Mouse (Mus musculus) embryonic facial prominence, embryonic 12.5 days (tissue): ENCODE data around the gene Xcr1. TPM values are rescaled to one million over a fixed set of nuclear protein-coding genes. Genes with fewer than 3 reads are reported as not detected.
A peak's percentile ranks its signal among the peaks of the same experiment; 100 is the strongest.

Source experiments
- ATAC-seq: fragments of 200-750 bp; cut with Nextera tagmentation; 2 replicates; pipeline ENCODE4 v1.8.0; 2017; ENCODE audit not compliant: insufficient number of reproducible peaks, insufficient read depth, low FRiP score, low TSS enrichment
- H3K27ac ChIP-seq: fragments of 300-500 bp; sonication (generic); 2 replicates; pipeline ENCODE4 v1.5.1; 2016; ENCODE audit warnings: mild to moderate bottlenecking
- H3K27me3 ChIP-seq: fragments of 300-500 bp; sonication (generic); 2 replicates; pipeline ENCODE4 v1.6.1; 2016; ENCODE audit warnings: mild to moderate bottlenecking, moderate library complexity
- H3K36me3 ChIP-seq: fragments of 300-500 bp; sonication (generic); 2 replicates; pipeline ENCODE4 v1.6.1; 2016; ENCODE audit warnings: mild to moderate bottlenecking
- H3K4me1 ChIP-seq: fragments of 300-500 bp; sonication (generic); 2 replicates; pipeline ENCODE4 v1.6.1; 2016
- H3K4me2 ChIP-seq: fragments of 300-500 bp; sonication (generic); replicated peaks from 2 replicates; pipeline ENCODE4 v1.6.1; 2016; ENCODE audit warnings: mild to moderate bottlenecking, moderate library complexity
- H3K4me3 ChIP-seq: fragments of 300-500 bp; sonication (generic); 2 replicates; pipeline ENCODE4 v1.5.1; 2016; ENCODE audit warnings: mild to moderate bottlenecking
- H3K9ac ChIP-seq: fragments of 300-500 bp; sonication (generic); 2 replicates; pipeline ENCODE4 v1.6.1; 2016; ENCODE audit warnings: mild to moderate bottlenecking, moderate library complexity
- H3K9me3 ChIP-seq: fragments of 300-500 bp; sonication (generic); 2 replicates; pipeline ENCODE4 v1.6.1; 2016; ENCODE audit warnings: mild to moderate bottlenecking, moderate library complexity
- WGBS: fragments of 180-500 bp; shearing (Covaris S2); methylation state at CpG from one replicate; pipeline ENCODE4 v1.1.7; 2016; 5-methylcytosine and 5-hydroxymethylcytosine counted together
- polyA plus RNA-seq: library from polyadenylated mRNA; unstranded; fragments of >200 nt; fragmentation: Nextera tagmentation; extraction: Ambion mirVana; gene quantifications from 2 replicates; pipeline ENCODE4 v1.2.1, GENCODE M21; 2016

The Xcr1 gene
- polyA plus RNA-seq = not detected in 2 replicates

DNA sequence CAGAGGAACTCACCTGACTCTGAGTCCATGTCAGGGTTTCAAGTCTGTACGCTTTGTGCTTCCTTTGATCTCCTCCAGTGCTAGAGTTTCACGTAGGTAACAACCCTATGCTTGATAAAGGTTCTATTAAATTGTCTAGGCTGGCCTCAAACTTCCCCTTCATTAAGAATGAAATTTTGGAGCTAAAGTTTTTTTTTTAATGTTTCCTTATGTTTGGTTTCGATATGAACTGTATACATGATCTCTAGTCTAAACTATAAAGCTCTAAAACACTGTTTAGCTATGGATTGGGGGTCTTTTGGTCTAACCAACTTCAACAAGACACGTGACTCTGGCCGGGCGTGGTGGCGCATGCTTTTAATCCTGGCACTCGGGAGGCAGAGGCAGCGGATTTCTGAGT, at the start of gene Xcr1:
Gene Xcr1 (minus strand): TSS at position 101 of the 400 bp plus-strand sequence.
- Histone ChIP-seq H3K9me3 (no peaks in the 10 kb centered on the region), H3K4me3 (no peak within 1 kb of the TSS), H3K4me1 (no peaks in the 10 kb centered on the region), H3K4me2 (no peak within 1 kb of the TSS), H3K36me3 (no peaks in the 10 kb centered on the region), H3K27ac (no peak within 1 kb of the TSS), H3K27me3 (no peaks in the 10 kb centered on the region), H3K9ac (no peak within 1 kb of the TSS)
- 84% methylated on average over 9 of the region's 9 CpGs for WGBS
- ATAC-seq = no peak

DNA sequence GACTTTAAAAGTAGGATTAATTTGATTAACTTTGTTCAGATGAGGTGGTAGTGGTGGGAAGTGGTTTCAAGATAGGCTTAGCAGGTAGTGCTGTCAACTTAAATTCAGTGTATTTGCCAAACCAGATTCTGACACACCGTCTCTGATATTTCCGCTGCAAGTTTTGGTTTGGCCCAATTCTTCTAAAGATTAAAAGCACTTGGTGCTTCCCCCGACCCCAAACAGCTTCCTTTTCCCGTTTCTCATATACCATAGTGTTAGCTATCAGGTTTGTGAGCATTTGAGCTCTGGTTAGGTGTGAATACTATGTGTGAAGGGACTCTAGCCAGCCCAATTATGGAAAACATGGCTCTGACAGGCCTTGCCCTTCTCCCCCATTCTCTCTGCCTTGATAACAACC, 10.2 kb upstream of the Xcr1 start:
- no peak overlapping the region for H3K4me2 ChIP-seq
- H3K27me3 ChIP-seq = no peaks in the 10 kb centered on the region
- H3K36me3 ChIP-seq = no peaks in the 10 kb centered on the region
- no peak for ATAC-seq
- H3K27ac ChIP-seq = no peak overlapping the region
- H3K9ac ChIP-seq = no peak overlapping the region
- 75% methylated on average over 4 of the region's 4 CpGs for WGBS
- no peaks in the 10 kb centered on the region for H3K9me3 ChIP-seq
- H3K4me1 ChIP-seq = no peaks in the 10 kb centered on the region
- H3K4me3 ChIP-seq = no peak overlapping the region

DNA sequence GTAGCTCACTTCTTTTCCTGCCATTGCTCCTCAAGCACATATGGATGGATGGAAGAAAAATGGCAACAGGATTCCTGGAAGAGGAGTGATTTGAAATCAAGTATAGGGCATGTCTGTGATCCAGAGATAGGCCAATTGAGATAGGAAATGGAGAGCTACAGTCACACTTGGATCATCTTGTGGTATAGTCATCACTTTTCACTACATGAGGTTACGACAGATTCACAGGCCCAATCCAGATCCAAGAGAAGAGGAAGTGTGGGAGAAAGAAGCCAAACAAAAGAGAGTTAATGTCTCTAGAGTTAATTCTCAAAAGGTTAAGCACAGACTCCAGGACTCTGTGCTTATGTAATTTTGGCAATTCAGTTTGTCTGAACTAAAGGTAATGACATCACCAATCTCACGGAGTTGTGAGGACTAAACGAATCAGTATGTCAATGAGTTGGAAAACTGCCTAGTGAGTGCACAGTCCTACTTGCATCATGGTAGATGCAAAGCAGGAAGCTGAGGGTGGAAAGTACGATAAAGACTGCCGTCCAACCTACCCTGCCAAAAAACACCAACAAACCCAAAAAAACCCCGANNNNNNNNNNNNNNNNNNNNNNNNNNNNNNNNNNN, 7.4 kb upstream of the Xcr1 start:
- no peaks in the 10 kb centered on the region for H3K9me3 ChIP-seq
- H3K4me2 ChIP-seq = no peak overlapping the region
- no peak overlapping the region for H3K4me3 ChIP-seq
- 64% methylated on average over 5 of the region's 6 CpGs for WGBS
- no peaks in the 10 kb centered on the region for H3K4me1 ChIP-seq
- H3K9ac ChIP-seq = no peak overlapping the region
- no peaks in the 10 kb centered on the region for H3K27me3 ChIP-seq
- ATAC-seq = no peak
- H3K36me3 ChIP-seq = no peaks in the 10 kb centered on the region
- H3K27ac ChIP-seq = no peak overlapping the region

DNA sequence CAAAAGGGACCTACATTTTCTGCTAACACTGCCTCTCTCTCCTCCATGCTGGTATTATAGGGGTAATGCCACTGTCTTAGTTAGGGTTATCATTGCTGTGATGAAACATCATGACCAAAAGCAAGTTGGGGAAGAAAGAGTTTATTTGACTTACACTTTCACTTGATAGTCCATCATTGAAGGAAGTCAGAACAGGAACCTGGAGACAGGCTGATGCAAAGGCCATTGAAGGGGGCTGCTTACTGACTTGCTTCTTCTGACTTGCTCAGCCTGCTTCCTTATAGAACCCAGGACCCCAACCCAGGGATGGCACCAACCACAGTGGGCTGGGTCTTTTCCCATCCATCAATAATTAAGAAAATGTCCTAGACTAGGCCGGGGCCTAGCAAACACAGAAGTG, 1.8 kb upstream of the Xcr1 start:
- Histone ChIP-seq H3K4me1 (no peaks in the 10 kb centered on the region), H3K9me3 (no peaks in the 10 kb centered on the region), H3K4me3 (no peak overlapping the region), H3K27ac (no peak overlapping the region), H3K36me3 (no peaks in the 10 kb centered on the region), H3K4me2 (no peak overlapping the region), H3K27me3 (no peaks in the 10 kb centered on the region), H3K9ac (no peak overlapping the region)
- whole genome bisulfite sequencing = 82% methylated on average over 1 of the region's 1 CpGs
- ATAC-seq = no peak

DNA sequence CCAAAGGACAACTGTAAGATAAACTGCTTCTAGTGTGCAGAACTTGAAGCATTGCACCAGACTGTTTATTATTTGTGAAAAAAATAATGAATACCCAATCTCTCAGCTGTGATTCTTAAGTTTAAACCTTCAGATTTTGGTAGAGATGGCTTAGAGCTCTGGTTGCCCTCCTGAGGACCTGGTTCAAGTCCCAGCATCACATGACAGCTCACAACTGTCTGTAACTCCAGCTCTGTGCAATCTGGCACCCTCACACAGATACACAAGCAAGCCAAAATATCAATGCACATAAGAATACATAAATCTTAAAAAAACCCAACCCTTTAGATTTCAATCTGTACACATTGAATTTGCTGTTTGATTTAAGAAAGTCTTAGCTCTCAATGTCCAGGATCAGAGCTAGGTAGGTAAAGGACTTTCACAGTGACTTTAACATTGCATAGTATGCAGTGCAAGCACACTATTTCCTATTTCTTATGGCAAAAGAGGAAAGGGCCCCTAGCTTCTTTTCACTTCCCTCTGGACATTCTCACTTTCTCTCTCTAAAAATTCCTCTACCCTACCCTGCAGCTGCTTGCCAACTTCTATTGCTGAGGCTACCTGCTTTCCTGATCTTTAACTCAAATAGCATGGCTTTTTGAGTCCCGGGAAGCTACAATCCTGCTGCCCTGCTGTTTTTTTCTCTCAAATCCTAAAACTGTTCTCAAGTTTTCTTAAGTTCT, 1.2 kb upstream of the Xcr1 start:
- Histone ChIP-seq H3K36me3 (no peaks in the 10 kb centered on the region), H3K4me1 (no peaks in the 10 kb centered on the region), H3K27ac (no peak overlapping the region), H3K27me3 (no peaks in the 10 kb centered on the region), H3K4me3 (no peak overlapping the region), H3K9ac (no peak overlapping the region), H3K4me2 (no peak overlapping the region), H3K9me3 (no peaks in the 10 kb centered on the region)
- ATAC-seq = no peak
- WGBS = 89% methylated on average over 1 of the region's 1 CpGs

DNA sequence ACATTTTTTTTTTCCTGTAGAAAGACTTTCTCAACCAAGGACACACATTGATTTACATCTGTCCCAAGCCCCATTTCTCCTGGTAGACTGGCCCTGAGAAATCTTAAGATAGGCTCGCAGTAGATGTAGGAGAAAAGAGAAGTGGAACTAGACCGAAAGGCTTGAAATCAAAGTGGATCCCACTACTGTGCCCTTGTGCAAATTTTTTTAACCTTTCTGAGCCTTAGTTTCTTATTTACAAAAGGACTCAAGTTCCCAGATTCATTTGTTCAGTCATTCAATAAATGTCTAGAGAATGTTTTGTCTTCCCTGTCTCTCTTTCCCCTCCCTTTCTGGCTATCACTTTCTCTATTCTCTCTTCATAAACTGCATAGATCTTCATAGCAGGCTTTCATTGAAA, 5.0 kb downstream of the Xcr1 start:
- no peaks in the 10 kb centered on the region for H3K27me3 ChIP-seq
- H3K4me1 ChIP-seq = no peaks in the 10 kb centered on the region
- H3K4me2 ChIP-seq = no peak overlapping the region
- WGBS = 83% methylated on average over 2 of the region's 2 CpGs
- no peaks in the 10 kb centered on the region for H3K9me3 ChIP-seq
- H3K9ac ChIP-seq = no peak overlapping the region
- no peak for ATAC-seq
- H3K36me3 ChIP-seq = no peaks in the 10 kb centered on the region
- H3K27ac ChIP-seq = no peak overlapping the region
- no peak overlapping the region for H3K4me3 ChIP-seq

DNA sequence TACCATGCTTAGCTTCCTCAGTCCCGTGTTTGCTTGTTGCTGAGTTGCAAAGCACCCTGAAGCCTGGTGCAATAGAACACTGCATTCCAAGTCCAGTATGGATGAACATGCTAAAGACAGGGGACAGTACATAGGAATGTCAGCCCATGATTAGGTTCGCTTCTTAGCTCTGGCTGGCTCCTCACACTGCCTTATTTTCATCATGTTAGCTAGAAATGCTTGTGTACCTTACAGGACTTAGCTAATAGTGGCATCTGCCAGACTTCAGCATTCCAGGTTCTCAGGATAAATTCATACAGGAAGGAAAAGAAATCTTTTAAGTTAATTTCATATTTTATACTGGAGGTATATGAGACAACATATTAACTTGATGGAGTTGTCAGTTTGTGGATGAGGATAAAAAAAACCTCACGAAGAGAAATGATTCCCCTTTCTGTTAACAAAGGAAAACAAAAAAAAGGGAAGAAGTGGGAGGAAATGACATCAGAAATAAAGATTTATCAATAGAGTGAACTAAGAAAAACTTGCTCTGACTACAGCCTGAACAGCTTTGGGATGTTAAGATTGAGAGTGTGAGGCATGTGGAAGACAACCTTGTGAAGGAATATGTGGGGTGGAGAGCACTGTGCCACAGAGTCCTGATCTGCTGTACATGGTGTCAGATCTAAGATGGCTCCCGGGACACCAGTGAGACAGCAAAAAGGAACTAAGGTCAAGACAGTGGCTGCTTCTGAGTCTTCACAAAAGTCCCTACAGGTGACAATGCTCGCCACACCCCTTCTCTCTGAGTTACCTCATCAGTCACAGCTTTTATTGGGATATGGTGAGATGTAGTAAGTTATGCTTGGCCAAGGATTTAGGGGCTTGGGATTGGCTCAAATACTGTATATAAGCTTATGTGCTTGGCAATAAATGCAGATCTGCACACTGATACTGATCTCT, 9.1 kb downstream of the Xcr1 start:
- Histone ChIP-seq H3K27me3 (no peaks in the 10 kb centered on the region), H3K4me3 (peak overlapping the region; percentile 30), H3K9me3 (no peaks in the 10 kb centered on the region), H3K36me3 (no peaks in the 10 kb centered on the region), H3K27ac (no peak overlapping the region), H3K4me1 (peaks cover 4% of the 10 kb centered on the region; the same call in 1 of the 2 replicates), H3K9ac (0 out of 2 replicates have a peak overlapping the region, but pooled peaks have one; percentile 25), H3K4me2 (peak overlapping the region; percentile 53)
- ATAC-seq = no peak
- WGBS = 67% methylated on average over 5 of the region's 5 CpGs

DNA sequence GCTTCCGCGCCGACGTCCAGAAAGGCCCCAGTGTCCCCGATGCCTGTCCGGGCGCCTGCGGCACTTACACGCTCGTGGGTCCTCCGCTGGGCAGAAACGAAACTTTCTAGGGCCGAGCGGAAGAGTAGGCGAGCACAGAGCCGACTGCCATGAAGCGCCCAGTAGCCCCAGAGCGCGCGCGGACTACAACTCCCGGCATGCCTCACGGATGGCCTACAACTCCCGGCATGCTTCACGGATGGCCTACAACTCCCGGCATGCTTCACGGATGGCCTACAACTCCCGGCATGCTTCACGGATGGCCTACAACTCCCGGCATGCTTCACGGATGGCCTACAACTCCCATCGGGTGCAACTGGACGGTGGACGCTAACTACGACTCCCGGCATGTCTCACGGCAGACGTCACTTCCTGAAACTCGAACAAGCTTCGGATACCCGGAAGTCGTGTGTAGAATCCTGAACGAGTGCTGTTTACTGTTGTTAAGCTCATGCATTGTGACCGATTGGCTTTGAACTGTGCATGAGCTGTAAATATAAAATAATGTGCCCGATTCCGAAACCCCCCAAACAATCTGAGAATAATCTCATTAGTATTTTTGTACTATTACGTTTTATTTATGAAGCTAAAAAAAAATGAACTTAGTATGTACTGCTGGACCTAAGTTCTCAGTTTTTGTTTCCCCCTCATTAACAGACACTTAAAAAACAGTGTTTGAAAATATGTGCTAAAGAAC, 9.9 kb downstream of the Xcr1 start, which contains the start of gene Fyco1:
Gene Fyco1 (minus strand): TSS at position 187 of the 736 bp plus-strand sequence.
- Histone ChIP-seq H3K27ac (peak within 1 kb of the TSS; percentile 95), H3K4me1 (peaks cover 4% of the 10 kb centered on the region; the same call in 1 of the 2 replicates), H3K27me3 (no peaks in the 10 kb centered on the region), H3K36me3 (no peaks in the 10 kb centered on the region), H3K4me3 (peak within 1 kb of the TSS; percentile 76), H3K4me2 (peak within 1 kb of the TSS; percentile 72), H3K9me3 (no peaks in the 10 kb centered on the region), H3K9ac (peak within 1 kb of the TSS; percentile 76)
- under 1% methylated on average over 47 of the region's 47 CpGs for WGBS
- peak; percentile 98 for ATAC-seq

DNA sequence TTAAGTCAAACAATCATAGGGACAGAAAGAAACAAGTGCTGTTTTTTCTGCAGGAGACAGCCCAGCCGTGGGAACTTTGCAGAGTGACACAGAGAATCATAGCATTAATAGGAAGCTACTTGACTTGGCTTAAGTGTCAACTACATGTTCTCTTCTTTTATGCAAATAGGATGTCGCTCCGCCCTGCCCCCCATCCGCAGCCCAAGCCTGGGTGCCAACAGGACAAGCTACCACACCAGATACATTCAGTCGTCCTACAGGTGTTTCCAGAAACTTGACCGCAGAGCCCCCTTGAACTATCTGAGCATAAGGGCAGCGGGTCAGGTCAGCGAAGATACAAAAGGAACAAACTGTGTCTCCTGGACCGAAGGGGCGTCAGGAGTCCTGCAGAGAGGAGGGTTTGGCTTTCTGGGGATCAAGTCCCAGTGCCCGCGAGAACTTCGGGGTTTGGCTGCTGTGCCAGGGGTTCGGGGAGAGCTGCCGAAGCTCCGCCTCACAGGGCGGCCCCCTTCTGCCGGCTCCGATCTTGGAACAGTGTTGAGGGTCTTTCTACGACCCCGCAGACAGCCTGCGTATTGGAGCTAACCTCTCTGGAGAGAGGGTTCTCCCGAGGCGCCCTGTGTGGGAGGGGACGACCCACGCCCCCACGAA, 10.6 kb downstream of the Xcr1 start:
- Histone ChIP-seq H3K36me3 (no peaks in the 10 kb centered on the region), H3K27ac (peak overlapping the region; percentile 95), H3K4me1 (peaks cover 4% of the 10 kb centered on the region; the same call in 1 of the 2 replicates), H3K4me3 (peak overlapping the region; percentile 76), H3K27me3 (no peaks in the 10 kb centered on the region), H3K9me3 (no peaks in the 10 kb centered on the region), H3K9ac (peak overlapping the region; percentile 76), H3K4me2 (peak overlapping the region; percentile 72)
- peak; percentile 88 for ATAC-seq
- WGBS = under 1% methylated on average over 27 of the region's 27 CpGs

DNA sequence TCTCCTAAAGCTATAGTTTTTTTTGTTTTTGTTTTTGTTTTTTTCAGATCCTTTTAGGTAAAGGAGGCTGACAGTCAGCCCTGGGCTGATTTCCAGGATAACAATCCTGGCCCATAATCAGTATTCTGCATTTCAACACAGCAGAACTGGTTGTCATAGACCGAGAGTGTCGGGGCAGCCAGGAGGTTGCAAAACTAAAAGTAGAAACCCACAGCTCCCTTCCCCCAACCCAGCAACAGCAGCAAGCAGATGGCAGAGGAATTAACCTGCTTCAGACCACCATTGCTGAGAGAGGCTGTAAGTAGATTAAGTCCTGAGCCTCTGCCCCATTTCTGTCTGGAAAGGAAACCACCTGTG, 11.1 kb downstream of the Xcr1 start:
- peak overlapping the region; percentile 72 for H3K4me2 ChIP-seq
- no peak for ATAC-seq
- peak overlapping the region; percentile 95 for H3K27ac ChIP-seq
- no peaks in the 10 kb centered on the region for H3K9me3 ChIP-seq
- 15% methylated on average over 2 of the region's 2 CpGs for WGBS
- peak overlapping the region; percentile 76 for H3K9ac ChIP-seq
- no peaks in the 10 kb centered on the region for H3K36me3 ChIP-seq
- H3K4me3 ChIP-seq = peak overlapping the region; percentile 76
- no peaks in the 10 kb centered on the region for H3K27me3 ChIP-seq
- H3K4me1 ChIP-seq = peaks cover 4% of the 10 kb centered on the region; the same call in 1 of the 2 replicates
